Mouse (Mus musculus) erythroblast, embryonic 14.5 days (primary cell): ENCODE measurements around the gene Lpp.

Experiments
- GATA1 ChIP-seq: IDR thresholded peaks from 2 replicates; pipeline ENCODE4 v1.6.1; 2012; ENCODE audit warnings: low read length, inconsistent platforms, mixed read lengths
- TAL1 ChIP-seq: IDR thresholded peaks from 3 replicates; pipeline ENCODE4 v1.6.1; 2012; ENCODE audit warnings: low read length, inconsistent platforms, mixed read lengths

GRCm38 (mm10) chr16:24514802-24515727 is 121.8 kb downstream of the Lpp start:
- TF ChIP-seq GATA1 (no peak), TAL1 (no peak)
